Mouse (Mus musculus) brain, adult 10 weeks (tissue): ENCODE measurements around the gene Prmt2. TPM values are rescaled to one million over a fixed set of nuclear protein-coding genes. Genes with fewer than 3 reads are reported as not detected.

Source experiments
- polyA plus RNA-seq: library from polyadenylated mRNA; stranded (reverse); fragments of 350-450 nt; fragmentation: Illumina TruSeq; extraction: RNeasy Lipid Tissue Mini Kit (QIAGEN cat#74804); gene quantifications from one replicate; pipeline ENCODE4 v1.2.3, GENCODE M21; 2015; ENCODE audit warnings: low read depth, low replicate concordance

Prmt2 gene
- 70.6 TPM for polyA plus RNA-seq

GRCm38 (mm10) chr10:76237341-76238225 lies at the start of gene Prmt2:
Prmt2 (minus strand) TSS chr10:76237865.

DNA sequence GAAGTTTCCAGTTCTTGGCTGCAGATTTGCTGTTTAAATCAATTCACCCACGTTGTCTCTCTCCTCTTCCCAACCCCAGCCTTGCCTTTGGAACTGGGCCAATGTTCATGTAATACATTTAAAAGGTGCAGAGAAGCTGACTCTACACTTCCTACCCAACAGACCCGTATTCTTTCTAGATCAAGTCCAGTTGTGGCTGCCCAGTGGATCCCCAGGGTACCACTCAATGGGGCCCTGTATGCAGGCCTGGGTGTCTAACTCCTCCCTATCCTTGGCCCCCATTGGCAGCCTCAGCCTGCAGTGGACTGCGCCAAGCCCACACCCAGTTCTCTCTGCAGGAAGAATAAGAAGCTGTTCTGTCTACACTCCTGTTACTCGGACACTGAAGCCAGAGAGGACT lies 15.9 kb upstream of the Prmt2 start, which contains the start of gene S100b:
TSS of gene S100b (plus strand) at position 318 of the 400 bp plus-strand sequence.

Other genes with a start within 250 kb of the Prmt2 start
- gene Zfp280b, start 205.2 kb downstream of the Prmt2 start, polyA plus RNA-seq, result 10.4 TPM
- gene Slc5a4b, start 126.9 kb downstream of the Prmt2 start, polyA plus RNA-seq, result not detected
- not detected for gene Slc5a4a, start 90.4 kb downstream of the Prmt2 start, polyA plus RNA-seq
- gene S100b, start 16.0 kb upstream of the Prmt2 start, polyA plus RNA-seq, result 268 TPM
- gene Dip2a, start 107.4 kb upstream of the Prmt2 start, polyA plus RNA-seq, result 42.7 TPM
- gene AC141477.1, start 202.6 kb upstream of the Prmt2 start, polyA plus RNA-seq, result not detected
- gene Pcnt, start 204.9 kb upstream of the Prmt2 start, polyA plus RNA-seq, result 18.6 TPM
- not detected for gene 2610028H24Rik, start 211.2 kb upstream of the Prmt2 start, polyA plus RNA-seq
- 37.0 TPM for gene Mcm3ap, start 231.1 kb upstream of the Prmt2 start, polyA plus RNA-seq
- 3.3 TPM for gene Ybey, start 231.2 kb upstream of the Prmt2 start, polyA plus RNA-seq